Mouse (Mus musculus): ENCODE results near the gene Ric1.

DNA sequence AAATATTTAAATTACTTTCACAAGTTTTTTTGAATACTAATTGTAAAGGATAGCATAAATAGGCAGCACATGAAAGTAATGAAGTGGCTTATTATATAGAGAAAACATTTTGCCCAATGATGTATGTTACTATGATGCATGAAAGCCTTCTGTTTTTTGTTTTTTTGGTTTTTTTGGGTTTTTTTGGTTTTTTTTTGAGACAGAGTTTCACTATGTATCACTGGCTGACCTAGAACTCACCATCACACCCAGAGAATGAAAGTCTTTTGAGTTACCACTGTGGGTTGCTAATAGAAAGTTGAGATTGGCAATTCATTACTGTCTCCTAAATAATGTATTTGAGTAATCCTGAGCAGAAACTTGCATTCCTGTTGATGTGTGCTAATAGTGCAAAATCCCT is 4.8 kb downstream of the Ric1 start:
- TF ChIP-seq GATA1 (IDR thresholded peaks at IDR 0.05; ENCODE audit: borderline replicate concordance, low read length) (no peak), FLI1 (IDR thresholded peaks at IDR 0.05; ENCODE audit: low read length) (no peak)
